Mouse (Mus musculus) lung, adult 2 months (tissue): Measurements from ENCODE around the gene Tenm3.

Experiments used
- CTCF ChIP-seq: fragments of 200-500 bp; IDR thresholded peaks from 2 replicates; pipeline ENCODE4 v1.5.1; 2011; ENCODE audit warnings: mild to moderate bottlenecking, low read length, control low read depth; ENCODE audit not compliant: insufficient read depth
- POLR2A ChIP-seq: fragments of 200-500 bp; IDR thresholded peaks from 2 replicates; pipeline ENCODE4 v1.6.1; 2011; ENCODE audit warnings: low read depth, mild to moderate bottlenecking, control low read depth, low read length, borderline replicate concordance; ENCODE audit errors: extremely low read depth

- TF ChIP-seq CTCF (no peak), POLR2A (no peak)
These were observed 122.4 kb downstream of the Tenm3 start for GRCm38 (mm10) chr8:48721376-48721775.
